Mouse (Mus musculus): ENCODE measurements at regions not wholly inside any gene's neighbourhood (a gene's known extent, or its start where the extent isn't known, plus 50 kb on each side); places are given as distances from the start of the nearest gene placed in this dataset.

- TF ChIP-seq CTCF (IDR thresholded peaks at IDR 0.05; ENCODE audit: borderline replicate concordance, insufficient read depth, low read length) (no peak), POLR2A (IDR thresholded peaks at IDR 0.05; ENCODE audit: low read depth, low read length) (no peak)
Measured at GRCm38 (mm10) chr7:136584361-136584760, 310.1 kb upstream of the Mgmt start.

Data from embryonic fibroblast, embryonic 13.5 days (primary cell).